Mouse (Mus musculus) brain, embryonic 18.5 days (tissue): Measurements from ENCODE around the gene Mrpl28.

ENCODE experiments used
- DNase-seq: peaks from one replicate; pipeline ENCODE4 v3.0.0-alpha.2; 2012; ENCODE audit warnings: low read depth, low spot score

Mrpl28 gene

GRCm38 (mm10) chr17:26115956-26116487, 7.3 kb upstream of the Mrpl28 start:
- DNase-seq, result no peak

- no peak for DNase-seq
Observed at GRCm38 (mm10) chr17:26116503-26117258, 6.6 kb upstream of the Mrpl28 start.

GRCm38 (mm10) chr17:26119766-26120710, 3.3 kb upstream of the Mrpl28 start:
- DNase-seq, result no peak

- DNase-seq, result no peak
Observed at GRCm38 (mm10) chr17:26122431-26123140, 714 bp upstream of the Mrpl28 start.

GRCm38 (mm10) chr17:26124560-26124959, 1.3 kb downstream of the Mrpl28 start:
- DNase-seq, result no peak

GRCm38 (mm10) chr17:26125226-26125625, 1.9 kb downstream of the Mrpl28 start:
- DNase-seq, result no peak

GRCm38 (mm10) chr17:26131062-26131732, 7.9 kb downstream of the Mrpl28 start:
- DNase-seq, result no peak

GRCm38 (mm10) chr17:26131856-26132853, 8.9 kb downstream of the Mrpl28 start:
- no peak for DNase-seq

- DNase-seq, result no peak
Observed at GRCm38 (mm10) chr17:26137106-26137750, 13.9 kb downstream of the Mrpl28 start.

GRCm38 (mm10) chr17:26137751-26138130, 14.4 kb downstream of the Mrpl28 start:
- DNase-seq, result no peak

- DNase-seq, result peak; percentile 90
Observed at GRCm38 (mm10) chr17:26138239-26138836, 15.0 kb downstream of the Mrpl28 start, which contains the start of gene Axin1. Gene Axin1 (plus strand): TSS chr17:26138688.

GRCm38 (mm10) chr17:26138901-26139381, 15.6 kb downstream of the Mrpl28 start:
- no peak for DNase-seq

- no peak for DNase-seq
Observed at GRCm38 (mm10) chr17:26142796-26143195, 19.5 kb downstream of the Mrpl28 start.

GRCm38 (mm10) chr17:26143386-26143785, 20.1 kb downstream of the Mrpl28 start:
- DNase-seq, result no peak

- no peak for DNase-seq
Observed at GRCm38 (mm10) chr17:26149056-26149455, 25.8 kb downstream of the Mrpl28 start.

- DNase-seq, result no peak
Observed at GRCm38 (mm10) chr17:26151886-26152630, 28.8 kb downstream of the Mrpl28 start.

GRCm38 (mm10) chr17:26162736-26163135, 39.4 kb downstream of the Mrpl28 start:
- no peak for DNase-seq

GRCm38 (mm10) chr17:26168039-26168438, 44.7 kb downstream of the Mrpl28 start:
- DNase-seq, result no peak
